Mouse (Mus musculus): ENCODE data around the gene Btbd9. TPM values are rescaled to one million over a fixed set of nuclear protein-coding genes. Genes with fewer than 3 reads are reported as not detected.
A peak's percentile ranks its signal among the peaks of the same experiment; 100 is the strongest.

Gene Btbd9
- total RNA-seq, 2 experiments from 2014 or later: 110 to 126 TPM

DNA sequence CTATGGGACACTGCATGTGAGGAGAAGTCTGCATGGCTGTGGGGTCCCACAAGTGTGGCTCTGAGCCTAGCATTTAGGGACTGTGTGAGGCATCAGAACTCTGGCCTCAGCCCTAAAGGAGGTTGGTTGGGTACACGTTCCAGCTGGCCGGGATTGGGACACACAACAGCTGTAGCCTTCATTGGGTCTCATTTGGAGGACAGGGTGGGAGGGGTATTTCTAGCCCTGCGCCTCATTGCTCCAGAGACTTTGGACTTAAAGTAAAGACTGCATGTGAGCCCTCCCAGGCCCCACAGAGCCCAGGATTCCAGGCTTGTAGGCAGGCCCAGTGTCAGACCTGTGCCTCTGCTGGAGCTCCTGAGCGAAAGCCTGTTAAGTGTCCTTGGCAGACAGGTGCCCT is 345.9 kb downstream of the Btbd9 start:
- intact Hi-C loops (cut with DNase I): no loop called here
- DNase-seq: no peak

- DNase-seq: no peak
- intact Hi-C loops (cut with DNase I): no loop called here
Measured at GRCm38 (mm10) chr17:30228439-30229215, 347.7 kb downstream of the Btbd9 start.

- intact Hi-C loops (cut with DNase I): no loop called here
- no peak for DNase-seq
Measured at GRCm38 (mm10) chr17:30225030-30225740, 351.1 kb downstream of the Btbd9 start.

GRCm38 (mm10) chr17:30222837-30223236 is 353.5 kb downstream of the Btbd9 start:
- intact Hi-C loops (cut with DNase I): no loop called here
- no peak for DNase-seq

DNA sequence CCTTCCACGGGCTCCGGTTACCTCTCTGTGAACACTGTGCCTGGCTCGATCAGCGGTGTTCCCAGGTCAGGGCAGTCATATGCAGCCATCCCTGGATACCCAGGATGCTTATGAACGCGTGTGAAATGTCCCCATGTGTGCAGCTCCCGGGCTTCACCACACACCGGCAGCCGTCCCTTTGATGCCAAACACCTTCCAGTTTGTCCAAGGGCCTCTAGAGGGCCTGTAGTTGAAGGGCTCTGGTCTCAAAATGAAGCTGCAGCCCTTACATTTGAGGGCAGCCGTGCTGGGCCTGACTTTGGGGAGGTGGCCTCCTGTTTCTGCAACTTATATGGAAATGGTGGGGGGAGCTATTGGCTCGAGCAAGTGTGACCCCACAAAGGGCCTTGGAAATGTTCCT is 353.9 kb downstream of the Btbd9 start:
- DNase-seq: no peak
- intact Hi-C loops (cut with DNase I): no loop called here

- no peak for DNase-seq
- intact Hi-C loops (cut with DNase I): no loop called here
Measured at GRCm38 (mm10) chr17:30221677-30222076, 354.6 kb downstream of the Btbd9 start.

DNA sequence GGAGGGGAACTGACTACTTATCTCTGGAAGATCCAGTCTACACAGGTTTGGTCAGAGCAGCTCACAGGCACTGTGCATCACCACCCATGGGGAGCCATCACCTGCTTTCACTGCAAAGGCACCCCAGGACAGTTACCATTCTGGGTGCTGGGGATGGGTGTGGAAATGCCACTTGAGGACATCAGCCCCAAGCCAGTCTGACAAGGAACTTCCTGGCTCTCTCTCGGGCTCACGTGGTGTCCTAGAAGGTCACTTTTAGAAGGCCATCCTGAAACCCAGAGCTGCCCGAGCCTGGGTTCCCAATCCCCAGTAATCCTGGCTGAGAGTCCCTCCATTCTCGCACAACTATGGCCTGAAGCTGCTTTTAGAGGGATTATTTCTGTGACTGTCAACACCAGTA is 360.5 kb downstream of the Btbd9 start:
- DNase-seq: no peak
- intact Hi-C loops (cut with DNase I): no loop called here

DNA sequence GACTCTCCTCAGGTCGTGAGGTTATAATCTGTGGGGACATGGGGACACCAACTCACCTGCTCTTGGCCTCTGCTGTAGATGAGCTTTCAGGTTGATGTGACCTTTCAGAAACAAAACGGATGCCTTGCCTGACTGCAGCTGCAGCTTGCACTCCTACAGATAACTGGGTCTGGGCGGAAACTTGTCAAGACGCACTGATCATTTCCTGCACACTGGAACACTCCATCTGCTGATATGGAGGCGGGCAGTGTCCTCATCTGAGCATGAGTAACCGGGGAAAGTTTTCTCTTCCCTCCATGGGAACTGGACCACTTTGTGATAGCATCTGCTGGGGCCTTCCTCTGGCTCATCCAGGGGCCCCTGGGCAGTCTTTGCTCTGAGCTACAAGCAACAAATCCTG is 361.9 kb downstream of the Btbd9 start:
- intact Hi-C loops (cut with DNase I): no loop called here
- no peak for DNase-seq

DNA sequence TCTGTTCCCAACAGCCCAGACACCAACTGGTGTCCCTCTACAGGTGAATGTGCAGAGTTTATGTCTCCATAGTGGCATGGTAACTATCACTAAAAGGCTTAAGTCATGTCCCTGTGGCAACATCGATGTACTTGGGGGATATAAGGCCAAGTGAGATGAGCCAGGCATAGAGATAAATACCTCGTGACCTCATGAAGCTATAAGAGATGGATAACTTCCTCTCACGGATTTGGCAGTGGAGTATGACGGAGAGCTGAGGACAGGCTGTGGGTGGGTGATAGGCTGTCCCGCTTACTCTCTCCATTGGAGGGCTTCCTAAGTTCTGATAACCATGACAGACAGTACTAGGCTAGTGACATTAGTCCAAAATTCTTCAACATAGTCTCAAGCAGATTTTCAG is 362.9 kb downstream of the Btbd9 start:
- intact Hi-C loops (cut with DNase I): no loop called here
- no peak for DNase-seq

GRCm38 (mm10) chr17:30212647-30213046 is 363.6 kb downstream of the Btbd9 start:
- peak; percentile 57 for DNase-seq
- intact Hi-C loops (cut with DNase I): no loop called here

DNA sequence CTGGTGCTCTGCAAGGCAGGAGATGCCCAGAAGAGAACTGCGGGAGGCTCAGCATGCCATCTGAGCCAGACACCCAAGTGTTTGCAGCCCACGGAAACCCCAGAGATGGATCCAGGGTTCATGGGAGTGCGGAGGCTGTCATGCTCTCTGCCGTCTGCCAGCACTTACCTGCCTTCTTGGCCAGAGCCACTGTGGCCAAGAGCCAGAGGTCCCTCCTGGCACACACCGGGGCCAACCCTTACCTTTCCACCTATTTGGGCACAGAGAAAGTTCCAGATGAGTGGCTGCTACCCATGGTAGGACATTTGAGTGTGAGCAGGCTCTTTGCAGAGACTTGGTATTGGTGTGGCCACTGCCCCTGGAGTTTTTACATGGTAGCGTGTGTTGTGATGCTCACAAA is 365.4 kb downstream of the Btbd9 start:
- DNase-seq: no peak
- intact Hi-C loops (cut with DNase I): no loop called here

DNA sequence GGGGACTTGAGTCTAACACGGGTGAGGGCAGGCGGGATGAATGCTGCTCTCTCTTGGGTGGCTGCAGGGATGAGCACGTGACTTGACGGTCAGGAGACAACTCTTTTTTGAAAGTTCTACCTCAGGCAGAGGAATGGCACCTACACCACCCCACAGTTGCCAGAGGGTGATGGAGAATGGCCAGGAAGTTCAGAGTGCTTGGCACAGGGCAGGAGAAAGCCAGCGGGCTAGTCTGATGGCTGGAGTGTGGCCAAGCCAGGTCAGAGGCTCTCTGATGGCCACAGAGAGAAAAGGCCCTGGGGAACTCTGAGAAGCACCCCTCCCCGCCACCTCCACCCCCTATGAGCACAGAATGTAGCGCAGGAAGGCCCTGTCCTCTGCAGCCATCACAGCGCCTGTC is 366.0 kb downstream of the Btbd9 start:
- DNase-seq: no peak
- intact Hi-C loops (cut with DNase I): no loop called here

DNA sequence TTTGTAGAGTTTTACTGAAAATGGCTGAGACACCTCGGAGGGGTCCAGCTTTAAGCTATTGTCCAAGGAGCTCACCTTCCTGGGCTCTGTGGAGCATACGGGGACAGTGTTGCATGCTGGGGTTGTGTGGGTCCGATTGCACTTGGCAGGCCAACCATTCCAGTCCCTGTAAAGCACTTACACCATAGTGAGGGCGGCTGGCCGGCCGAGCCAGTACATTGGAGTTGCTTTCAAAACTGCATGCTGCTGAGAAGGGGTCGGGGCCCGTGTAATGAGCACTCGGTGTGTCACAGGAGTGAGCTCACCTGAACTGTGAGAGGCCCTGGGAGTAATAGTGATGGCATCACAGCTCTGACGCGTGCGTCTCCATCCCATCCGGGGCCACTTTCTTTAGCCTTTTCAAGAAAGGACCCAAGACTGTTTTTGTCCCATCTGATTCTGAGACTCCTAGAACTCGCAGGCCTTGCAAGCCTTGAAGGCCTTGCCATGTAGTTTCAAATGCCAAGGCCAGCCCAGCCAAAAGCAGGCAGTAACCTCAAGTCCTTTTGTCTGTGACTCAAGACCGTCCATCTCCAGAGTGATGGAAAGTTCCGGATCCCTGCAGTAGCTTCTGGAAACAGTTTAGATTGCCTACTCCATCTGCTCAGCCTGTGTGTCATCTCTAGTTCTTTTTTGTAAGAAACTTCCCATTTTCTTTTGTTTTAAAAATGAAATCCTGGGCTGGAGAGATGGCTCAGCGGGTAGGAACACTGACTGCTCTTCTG is 371.0 kb downstream of the Btbd9 start:
- DNase-seq: no peak
- intact Hi-C loops (cut with DNase I): no loop called here

GRCm38 (mm10) chr17:30200283-30200682 is 376.0 kb downstream of the Btbd9 start:
- DNase-seq: no peak
- intact Hi-C loops (cut with DNase I): no loop called here

DNA sequence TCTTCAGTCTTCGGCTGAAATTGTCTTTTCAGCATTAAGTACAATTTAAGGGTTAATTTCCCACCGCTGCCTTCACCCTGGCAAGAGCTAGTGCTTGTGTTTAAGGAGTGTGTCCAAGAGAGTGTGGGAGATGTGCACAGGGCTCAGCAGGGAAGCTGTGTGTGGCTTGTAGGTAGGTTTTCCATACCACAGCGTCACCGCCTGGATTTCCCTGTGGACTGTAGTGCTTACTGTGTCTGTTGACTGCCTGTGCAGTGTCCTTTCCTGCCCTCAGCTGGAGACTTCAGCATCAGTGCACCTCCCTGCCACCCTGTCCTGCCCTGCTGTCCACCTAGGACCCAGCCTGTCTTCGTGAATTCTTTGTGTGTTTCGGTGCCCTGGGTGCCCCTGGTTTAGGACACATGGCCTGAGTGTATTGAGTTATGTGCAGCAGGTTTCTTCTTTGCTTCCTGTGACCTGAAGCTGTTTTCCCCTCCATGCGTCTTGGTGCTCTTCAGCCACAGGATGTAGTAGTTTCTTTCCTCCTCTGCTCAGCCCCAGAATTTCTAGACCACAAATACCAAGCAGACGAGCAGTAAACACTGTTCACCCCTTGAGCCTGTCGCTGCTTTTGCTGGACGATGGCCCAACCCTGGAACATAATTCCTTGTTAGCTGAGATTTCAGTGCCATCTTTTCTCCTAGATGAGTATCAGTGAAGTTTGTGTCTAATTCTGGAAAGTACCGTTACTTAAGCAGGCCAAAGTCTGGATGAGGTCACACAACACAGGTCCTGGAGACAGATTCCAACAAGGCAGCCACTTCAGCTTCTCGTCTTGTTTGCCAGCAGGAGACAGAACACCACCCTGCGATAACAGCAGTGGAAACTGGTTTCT is 376.7 kb downstream of the Btbd9 start:
- peak; percentile 1 for DNase-seq
- intact Hi-C loops (cut with DNase I): no loop called here

DNA sequence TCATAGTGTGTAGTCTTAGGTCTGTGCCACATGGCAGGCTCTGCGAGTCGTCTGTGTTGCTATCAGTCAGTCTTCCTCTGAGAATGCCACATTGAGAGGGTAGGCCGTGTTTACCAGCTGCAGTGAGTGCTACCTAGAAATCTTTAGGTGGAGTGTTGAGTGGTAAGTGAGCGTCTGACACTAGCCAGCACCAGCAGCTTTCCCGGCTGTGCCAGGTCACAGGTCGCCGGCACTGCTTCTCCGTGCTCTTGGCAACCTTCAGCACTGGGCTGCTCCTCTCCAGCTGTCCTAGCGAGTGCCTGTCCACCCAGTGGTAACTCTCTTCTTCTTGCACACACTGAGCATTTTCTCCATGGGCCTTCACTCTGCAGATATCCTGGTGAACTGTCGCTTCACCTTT is 377.9 kb downstream of the Btbd9 start:
- intact Hi-C loops (cut with DNase I): no loop called here
- DNase-seq: no peak

- DNase-seq: no peak
- intact Hi-C loops (cut with DNase I): no loop called here
Measured at GRCm38 (mm10) chr17:30197280-30198030, 378.8 kb downstream of the Btbd9 start.

GRCm38 (mm10) chr17:30196401-30197279 is 379.6 kb downstream of the Btbd9 start:
- no peak for DNase-seq
- intact Hi-C loops (cut with DNase I): no loop called here

GRCm38 (mm10) chr17:30195591-30196183 is 380.6 kb downstream of the Btbd9 start:
- no peak for DNase-seq
- intact Hi-C loops (cut with DNase I): no loop called here

Data from left cerebral cortex, postnatal 4 days (tissue).